Mouse (Mus musculus) spleen, adult 2 months (tissue): ENCODE data around the gene Fibp. TPM values are rescaled to one million over a fixed set of nuclear protein-coding genes. Genes with fewer than 3 reads are reported as not detected.

Source experiments
- DNase-seq, 2 experiments: peaks; one replicate each; pipeline versions ENCODE4 v3.0.0 to v3.0.0-alpha.2; 2012 to 2021; ENCODE audit warnings: low spot score in 2 of 2, low read depth in 1 of 2
- H3K27ac ChIP-seq: fragments of 200-500 bp; 2 replicates; pipeline ENCODE4 v1.5.1; 2012; ENCODE audit warnings: low read length, inconsistent platforms; ENCODE audit not compliant: insufficient read depth
- H3K27me3 ChIP-seq: fragments of 200-500 bp; 2 replicates; pipeline ENCODE4 v1.6.1; 2012; ENCODE audit warnings: mild to moderate bottlenecking, moderate library complexity, low read length, inconsistent platforms; ENCODE audit not compliant: control insufficient read depth, insufficient read depth
- H3K36me3 ChIP-seq: fragments of 200-500 bp; 2 replicates; pipeline ENCODE4 v1.6.1; 2012; ENCODE audit warnings: mild to moderate bottlenecking, low read length, inconsistent platforms; ENCODE audit not compliant: control insufficient read depth, insufficient read depth
- H3K4me1 ChIP-seq: fragments of 200-500 bp; 2 replicates; pipeline ENCODE4 v1.6.1; 2011; ENCODE audit warnings: inconsistent platforms; ENCODE audit not compliant: control insufficient read depth, insufficient read depth, insufficient read length
- H3K4me3 ChIP-seq: fragments of 200-500 bp; 2 replicates; pipeline ENCODE4 v1.5.1; 2011; ENCODE audit warnings: mild to moderate bottlenecking, inconsistent platforms; ENCODE audit not compliant: insufficient read depth, insufficient read length; ENCODE audit errors: extremely low read depth
- CTCF ChIP-seq: fragments of 200-500 bp; IDR thresholded peaks from 2 replicates; pipeline ENCODE4 v1.5.1; 2011; ENCODE audit warnings: mild to moderate bottlenecking, inconsistent platforms; ENCODE audit not compliant: insufficient read depth, insufficient read length, insufficient replicate concordance; ENCODE audit errors: extremely low read depth
- POLR2A ChIP-seq: fragments of 200-500 bp; IDR thresholded peaks from 2 replicates; pipeline ENCODE4 v1.6.1; 2011; ENCODE audit warnings: low read depth, low read length, inconsistent platforms
- WGBS: fragments of 180-500 bp; shearing (Covaris S2); methylation state at CpG from one replicate; pipeline ENCODE4 v1.1.7; 2018; 5-methylcytosine and 5-hydroxymethylcytosine counted together
- polyA plus RNA-seq: library from polyadenylated mRNA; depleted of rRNA; stranded (reverse); fragments of >200 nt; gene quantifications from 2 replicates; pipeline ENCODE4 v1.2.3, GENCODE M21; 2012

Gene Fibp
- polyA plus RNA-seq, 1 experiment = 80.4 TPM

- no peak for TF ChIP-seq POLR2A
- no peak for TF ChIP-seq CTCF
- DNase-seq = peak; percentile 44 to 77
- Histone ChIP-seq H3K4me1 (peaks cover 17% of the 10 kb centered on the region), H3K4me3 (peak within 1 kb of the TSS; percentile 63), H3K36me3 (no peaks in the 10 kb centered on the region), H3K27me3 (peaks cover 8% of the 10 kb centered on the region), H3K27ac (no peak within 1 kb of the TSS)
- 1% methylated on average over 70 of the region's 70 CpGs for WGBS
These were observed 12.7 kb upstream of the Fibp start, which contains the start of gene Fosl1 for GRCm38 (mm10) chr19:5447515-5448353. Fosl1 (plus strand) TSS chr19:5447547.

GRCm38 (mm10) chr19:5448354-5449150 is 11.9 kb upstream of the Fibp start:
- H3K27ac ChIP-seq = no peak overlapping the region
- DNase-seq = no peak
- TF ChIP-seq CTCF = no peak
- no peak for TF ChIP-seq POLR2A
- H3K36me3 ChIP-seq = no peaks in the 10 kb centered on the region
- WGBS = 4% methylated on average over 36 of the region's 36 CpGs
- H3K4me3 ChIP-seq = peak overlapping the region; percentile 63; the same call in 1 of the 2 replicates
- H3K4me1 ChIP-seq = peaks cover 17% of the 10 kb centered on the region
- H3K27me3 ChIP-seq = peaks cover 8% of the 10 kb centered on the region

GRCm38 (mm10) chr19:5449673-5450072 is 10.7 kb upstream of the Fibp start:
- no peak overlapping the region for H3K27ac ChIP-seq
- TF ChIP-seq CTCF = no peak
- no peak for TF ChIP-seq POLR2A
- H3K27me3 ChIP-seq = peaks cover 8% of the 10 kb centered on the region
- peaks cover 17% of the 10 kb centered on the region for H3K4me1 ChIP-seq
- WGBS = 90% methylated on average over 3 of the region's 3 CpGs
- no peak overlapping the region for H3K4me3 ChIP-seq
- no peaks in the 10 kb centered on the region; the same call in 1 of the 2 replicates for H3K36me3 ChIP-seq
- DNase-seq = no peak

GRCm38 (mm10) chr19:5451766-5452165 is 8.6 kb upstream of the Fibp start:
- peaks cover 25% of the 10 kb centered on the region for H3K4me1 ChIP-seq
- peaks cover 8% of the 10 kb centered on the region for H3K27me3 ChIP-seq
- WGBS = 70% methylated on average over 6 of the region's 6 CpGs
- no peaks in the 10 kb centered on the region; the same call in 1 of the 2 replicates for H3K36me3 ChIP-seq
- DNase-seq = no peak
- TF ChIP-seq POLR2A (no peak), CTCF (no peak)
- H3K27ac ChIP-seq = no peak overlapping the region
- H3K4me3 ChIP-seq = no peak overlapping the region

- H3K27ac ChIP-seq = no peak overlapping the region
- no peaks in the 10 kb centered on the region for H3K27me3 ChIP-seq
- no peak overlapping the region for H3K4me3 ChIP-seq
- no peaks in the 10 kb centered on the region; the same call in 1 of the 2 replicates for H3K36me3 ChIP-seq
- DNase-seq = no peak
- WGBS = 91% methylated on average over 12 of the region's 12 CpGs
- TF ChIP-seq POLR2A = no peak
- no peak for TF ChIP-seq CTCF
- H3K4me1 ChIP-seq = peaks cover 14% of the 10 kb centered on the region
These were observed 5.4 kb upstream of the Fibp start for GRCm38 (mm10) chr19:5455037-5455436.

- DNase-seq = no peak
- no peak overlapping the region for H3K4me3 ChIP-seq
- H3K36me3 ChIP-seq = no peaks in the 10 kb centered on the region; the same call in 1 of the 2 replicates
- no peaks in the 10 kb centered on the region for H3K27me3 ChIP-seq
- no peak overlapping the region for H3K27ac ChIP-seq
- WGBS = 86% methylated on average over 8 of the region's 8 CpGs
- peaks cover 14% of the 10 kb centered on the region for H3K4me1 ChIP-seq
- TF ChIP-seq POLR2A = no peak
- TF ChIP-seq CTCF = no peak
These were observed 4.8 kb upstream of the Fibp start for GRCm38 (mm10) chr19:5455568-5455967.
